Mouse (Mus musculus) forebrain, embryonic 10.5 days (tissue): ENCODE measurements around the gene Rsu1. TPM values are rescaled to one million over a fixed set of nuclear protein-coding genes. Genes with fewer than 3 reads are reported as not detected.

Experiments used
- DNase-seq: peaks from one replicate; pipeline ENCODE4 v3.0.0-alpha.2; 2017; ENCODE audit warnings: low spot score; ENCODE audit errors: extremely low spot score
- H3K27ac ChIP-seq: fragments of 300-500 bp; sonication (generic); 2 replicates; pipeline ENCODE4 v1.5.1; 2016; ENCODE audit warnings: mild to moderate bottlenecking
- H3K27me3 ChIP-seq: fragments of 300-500 bp; sonication (generic); 2 replicates; pipeline ENCODE4 v1.6.1; 2016; ENCODE audit warnings: mild to moderate bottlenecking; ENCODE audit not compliant: poor library complexity, severe bottlenecking
- H3K36me3 ChIP-seq: fragments of 300-500 bp; sonication (generic); replicated peaks from 2 replicates; pipeline ENCODE4 v1.6.1; 2016; ENCODE audit warnings: mild to moderate bottlenecking, moderate library complexity
- H3K4me1 ChIP-seq: fragments of 300-500 bp; sonication (generic); 2 replicates; pipeline ENCODE4 v1.6.1; 2016
- H3K4me3 ChIP-seq: fragments of 300-500 bp; sonication (generic); 2 replicates; pipeline ENCODE4 v1.5.1; 2016; ENCODE audit warnings: mild to moderate bottlenecking, moderate library complexity
- H3K9me3 ChIP-seq: fragments of 300-500 bp; sonication (generic); 2 replicates; pipeline ENCODE4 v1.6.1; 2016; ENCODE audit warnings: mild to moderate bottlenecking, moderate library complexity
- WGBS: fragments of 180-500 bp; shearing (Covaris S2); methylation state at CpG from one replicate; pipeline ENCODE4 v1.1.7; 2016; 5-methylcytosine and 5-hydroxymethylcytosine counted together
- polyA plus RNA-seq: library from polyadenylated mRNA; unstranded; fragments of >200 nt; fragmentation: Nextera tagmentation; extraction: Ambion mirVana; gene quantifications from 2 replicates; pipeline ENCODE4 v1.2.1, GENCODE M21; 2016

The Rsu1 gene
- 62.0 and 62.4 TPM in 2 replicates for polyA plus RNA-seq

GRCm38 (mm10) chr2:13271165-13271957 lies at the start of gene Rsu1:
TSS of gene Rsu1 (minus strand) at chr2:13271415.
- H3K9me3 ChIP-seq: no peaks in the 10 kb centered on the region
- H3K27ac ChIP-seq: peak within 1 kb of the TSS; percentile 85
- no peaks in the 10 kb centered on the region for H3K36me3 ChIP-seq
- H3K4me3 ChIP-seq: peak within 1 kb of the TSS; percentile 65
- peak; percentile 95 for DNase-seq
- H3K27me3 ChIP-seq: no peaks in the 10 kb centered on the region
- 1% methylated on average over 37 of the region's 37 CpGs for WGBS
- H3K4me1 ChIP-seq: peaks cover 12% of the 10 kb centered on the region

DNA sequence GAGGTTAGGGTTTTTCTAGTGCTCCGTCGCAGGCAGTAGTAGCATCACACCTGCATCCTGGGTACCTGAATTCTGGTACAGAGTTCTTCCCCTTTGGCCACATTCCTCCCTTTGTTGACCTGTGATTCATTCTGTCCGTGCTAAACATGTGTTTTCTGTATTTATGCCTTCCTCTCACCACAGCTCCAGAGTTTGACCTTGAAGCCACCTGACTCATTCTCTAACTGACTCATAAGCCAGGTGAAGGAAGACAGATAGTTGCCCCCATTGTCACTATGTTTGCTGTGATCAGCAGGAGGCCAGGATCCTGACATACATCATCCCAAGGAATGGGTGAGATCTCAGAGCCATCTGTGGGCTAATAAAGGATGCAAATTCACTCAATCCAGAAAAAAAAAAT lies 32.2 kb upstream of the Rsu1 start:
- Histone ChIP-seq H3K36me3 (no peaks in the 10 kb centered on the region), H3K27ac (no peak overlapping the region)
- 81% methylated on average over 3 of the region's 3 CpGs for WGBS

DNA sequence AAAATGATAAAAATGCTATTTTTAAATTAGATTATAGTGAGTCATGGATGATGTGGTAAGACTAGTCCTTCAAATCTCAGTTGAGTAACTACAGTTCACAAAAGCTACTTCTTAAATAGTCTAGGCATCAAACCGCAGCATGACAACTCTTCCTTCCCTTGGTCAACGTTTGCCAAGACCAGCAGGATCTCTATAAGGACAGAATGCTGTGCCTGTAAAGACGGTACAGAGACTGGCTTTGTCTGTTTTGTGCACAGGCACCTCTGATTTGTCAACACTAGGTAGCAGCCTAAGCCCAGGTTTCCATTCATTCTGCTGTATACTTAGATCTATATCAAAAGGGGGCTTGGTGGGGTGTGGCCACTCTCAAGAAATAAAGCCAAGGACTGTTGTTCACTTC lies 27.8 kb upstream of the Rsu1 start:
- no peaks in the 10 kb centered on the region for H3K36me3 ChIP-seq
- DNase-seq: peak; percentile 23
- no peaks in the 10 kb centered on the region for H3K9me3 ChIP-seq
- no peak overlapping the region for H3K27ac ChIP-seq
- H3K4me3 ChIP-seq: no peak overlapping the region
- H3K27me3 ChIP-seq: no peaks in the 10 kb centered on the region
- peaks cover 7% of the 10 kb centered on the region; the same call in 1 of the 2 replicates for H3K4me1 ChIP-seq
- 39% methylated on average over 3 of the region's 3 CpGs for WGBS

More for the DNA sequence above, 32.2 kb upstream of the Rsu1 start:
- no peak for DNase-seq
- Histone ChIP-seq H3K9me3 (no peaks in the 10 kb centered on the region), H3K4me1 (peaks cover 7% of the 10 kb centered on the region; the same call in 1 of the 2 replicates), H3K4me3 (no peak overlapping the region), H3K27me3 (no peaks in the 10 kb centered on the region)

GRCm38 (mm10) chr2:13297733-13298132 lies 26.5 kb upstream of the Rsu1 start:
- no peaks in the 10 kb centered on the region for H3K36me3 ChIP-seq
- peaks cover 7% of the 10 kb centered on the region; the same call in 1 of the 2 replicates for H3K4me1 ChIP-seq
- no peak overlapping the region for H3K4me3 ChIP-seq
- H3K27me3 ChIP-seq: no peaks in the 10 kb centered on the region
- WGBS: 77% methylated on average over 5 of the region's 5 CpGs
- H3K27ac ChIP-seq: no peak overlapping the region
- DNase-seq: no peak
- no peaks in the 10 kb centered on the region for H3K9me3 ChIP-seq

DNA sequence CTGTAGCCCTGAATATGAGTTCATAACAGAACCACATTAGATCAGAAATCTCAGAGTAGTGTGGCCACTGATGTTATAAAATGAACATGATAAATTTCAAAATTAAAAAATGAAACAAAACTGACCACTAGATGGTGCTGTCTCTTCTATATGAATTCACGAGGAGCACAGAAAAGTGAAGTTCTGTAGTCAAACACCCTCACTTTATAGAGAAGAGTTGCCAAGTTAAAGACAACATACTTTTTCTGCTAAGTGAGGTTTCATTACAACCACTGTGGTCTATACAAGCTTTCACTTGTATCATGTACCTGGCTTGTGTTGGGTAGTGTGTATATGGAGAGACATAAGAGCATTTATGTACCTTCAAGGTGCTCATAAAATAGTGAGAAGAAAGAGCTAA lies 19.4 kb upstream of the Rsu1 start:
- Histone ChIP-seq H3K4me3 (no peak overlapping the region), H3K27me3 (no peaks in the 10 kb centered on the region), H3K27ac (no peak overlapping the region), H3K4me1 (no peaks in the 10 kb centered on the region), H3K36me3 (no peaks in the 10 kb centered on the region), H3K9me3 (no peaks in the 10 kb centered on the region)
- DNase-seq: no peak
- 7% methylated on average over 1 of the region's 1 CpGs for WGBS

DNA sequence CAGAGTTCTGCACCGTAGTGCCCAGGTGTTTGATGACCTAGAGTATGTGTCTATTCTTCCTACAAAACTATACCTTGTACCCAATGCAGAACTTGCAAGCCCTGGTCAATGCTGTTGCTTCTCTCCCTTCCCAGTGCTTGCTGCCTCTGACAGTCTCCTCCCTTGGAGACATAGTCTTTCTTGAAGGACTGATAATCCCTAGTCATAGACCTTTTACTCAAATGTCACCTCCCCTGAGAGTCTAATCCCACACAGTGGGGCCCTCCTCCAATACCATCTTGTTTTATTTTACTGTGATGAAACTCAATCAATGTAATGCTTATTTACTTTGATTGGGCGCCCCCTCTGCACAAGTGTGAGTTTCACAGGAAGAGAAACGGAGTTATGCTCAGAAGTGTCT lies 18.9 kb upstream of the Rsu1 start:
- 76% methylated on average over 3 of the region's 3 CpGs for WGBS
- no peak for DNase-seq
- no peaks in the 10 kb centered on the region for H3K36me3 ChIP-seq
- H3K9me3 ChIP-seq: no peaks in the 10 kb centered on the region
- H3K4me1 ChIP-seq: no peaks in the 10 kb centered on the region
- H3K27ac ChIP-seq: no peak overlapping the region
- H3K27me3 ChIP-seq: no peaks in the 10 kb centered on the region
- no peak overlapping the region for H3K4me3 ChIP-seq

DNA sequence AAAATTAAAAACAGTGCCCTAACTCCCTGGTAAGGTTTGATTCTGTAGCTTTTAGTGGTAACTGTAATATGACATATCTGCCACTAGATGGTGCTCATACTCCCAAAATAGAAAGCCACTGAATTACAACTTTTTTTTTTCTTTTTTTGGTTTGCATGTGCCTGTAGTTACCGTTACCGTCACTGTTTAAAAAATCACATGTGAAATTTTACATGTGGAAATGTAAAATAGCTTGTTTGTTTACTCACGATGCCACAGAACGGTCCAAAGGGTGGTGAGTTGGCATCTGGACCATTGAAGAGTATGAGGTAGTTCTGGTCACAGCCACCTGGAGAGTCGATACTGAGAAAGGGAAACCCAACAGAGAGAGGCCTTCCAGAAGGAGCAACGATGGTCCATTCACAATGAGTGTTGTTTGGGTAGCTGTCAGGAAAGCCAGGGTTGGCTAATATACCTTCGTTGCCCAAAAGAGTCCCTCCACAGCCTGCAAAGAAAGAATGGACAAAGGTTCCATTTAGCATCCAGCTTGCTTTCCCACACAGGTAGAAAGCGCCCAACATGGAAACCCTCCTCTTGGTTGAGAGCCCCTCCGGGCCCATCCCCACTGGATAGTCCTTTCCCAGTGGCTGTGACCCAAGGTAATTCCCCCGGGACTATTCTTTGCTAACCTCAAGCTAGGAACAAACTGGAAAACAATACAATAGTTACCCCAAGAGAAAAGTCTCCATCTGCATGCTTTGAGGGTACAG lies 7.1 kb upstream of the Rsu1 start:
- H3K36me3 ChIP-seq: no peaks in the 10 kb centered on the region
- no peaks in the 10 kb centered on the region for H3K4me1 ChIP-seq
- WGBS: 62% methylated on average over 10 of the region's 10 CpGs
- H3K27me3 ChIP-seq: no peaks in the 10 kb centered on the region
- 0 out of 2 replicates have a peak overlapping the region, but pooled peaks have one; percentile 17 for H3K27ac ChIP-seq
- peak; percentile 19 for DNase-seq
- no peaks in the 10 kb centered on the region for H3K9me3 ChIP-seq
- H3K4me3 ChIP-seq: no peak overlapping the region

GRCm38 (mm10) chr2:13275874-13276273 lies 4.7 kb upstream of the Rsu1 start:
- Histone ChIP-seq H3K27ac (no peak overlapping the region), H3K27me3 (no peaks in the 10 kb centered on the region), H3K4me1 (peaks cover 7% of the 10 kb centered on the region), H3K4me3 (no peak overlapping the region), H3K9me3 (no peaks in the 10 kb centered on the region), H3K36me3 (no peaks in the 10 kb centered on the region)
- DNase-seq: no peak
- 56% methylated on average over 7 of the region's 7 CpGs for WGBS

- 61% methylated on average over 8 of the region's 8 CpGs for WGBS
- Histone ChIP-seq H3K27ac (peak overlapping the region; percentile 85), H3K27me3 (no peaks in the 10 kb centered on the region), H3K4me3 (peak overlapping the region; percentile 65), H3K36me3 (no peaks in the 10 kb centered on the region), H3K4me1 (peaks cover 12% of the 10 kb centered on the region), H3K9me3 (no peaks in the 10 kb centered on the region)
- DNase-seq: no peak
Measured at GRCm38 (mm10) chr2:13270736-13271135, 479 bp downstream of the Rsu1 start.

GRCm38 (mm10) chr2:13268681-13269293 lies 2.4 kb downstream of the Rsu1 start:
- peaks cover 12% of the 10 kb centered on the region for H3K4me1 ChIP-seq
- no peak overlapping the region for H3K4me3 ChIP-seq
- no peaks in the 10 kb centered on the region for H3K27me3 ChIP-seq
- no peaks in the 10 kb centered on the region for H3K9me3 ChIP-seq
- H3K27ac ChIP-seq: no peak overlapping the region
- DNase-seq: no peak
- H3K36me3 ChIP-seq: no peaks in the 10 kb centered on the region
- WGBS: 96% methylated on average over 4 of the region's 4 CpGs

- peak; percentile 21 for DNase-seq
- no peaks in the 10 kb centered on the region for H3K36me3 ChIP-seq
- H3K9me3 ChIP-seq: no peaks in the 10 kb centered on the region
- WGBS: 49% methylated on average over 4 of the region's 4 CpGs
- H3K4me3 ChIP-seq: no peak overlapping the region
- H3K27ac ChIP-seq: no peak overlapping the region
- H3K27me3 ChIP-seq: no peaks in the 10 kb centered on the region
- H3K4me1 ChIP-seq: no peaks in the 10 kb centered on the region
Measured at GRCm38 (mm10) chr2:13264875-13265274, 6.3 kb downstream of the Rsu1 start.

GRCm38 (mm10) chr2:13263150-13263549 lies 8.1 kb downstream of the Rsu1 start:
- WGBS: 86% methylated on average over 4 of the region's 4 CpGs

More at GRCm38 (mm10) chr2:13263150-13263549, 8.1 kb downstream of the Rsu1 start:
- H3K4me3 ChIP-seq: no peak overlapping the region
- H3K27me3 ChIP-seq: no peaks in the 10 kb centered on the region
- DNase-seq: no peak
- no peaks in the 10 kb centered on the region for H3K9me3 ChIP-seq
- H3K36me3 ChIP-seq: no peaks in the 10 kb centered on the region
- no peak overlapping the region for H3K27ac ChIP-seq
- no peaks in the 10 kb centered on the region for H3K4me1 ChIP-seq
